ENCODE assay signal across 25 mouse cellular contexts in genomic region chr19:57304666-57305065, GRCm38 (mm10). TPM values are rescaled to one million over a fixed set of nuclear protein-coding genes. Genes with fewer than 3 reads are reported as not detected.
DNase-seq lines count a peak whose midpoint lies in the region; ATAC-seq and TF ChIP-seq lines count a peak whose summit lies in the region.
"Had no signal": no experiment of that assay in that cellular context is flagged by ENCODE, and none has a peak within 500 bp of the region (broad histone marks: within the 10 kb centered on the region; RNA-seq: fewer than 3 reads in every experiment).

No protein-coding gene starts in this region.

- no peak overlapping the region for H3K9ac ChIP-seq in heart, adult 2 months (ENCODE audit: low read depth, low read length)
- no peak overlapping the region for H3K9ac ChIP-seq in forebrain, embryonic 13.5 days
- H3K9ac ChIP-seq: embryonic facial prominence, embryonic 12.5 days; embryonic facial prominence, embryonic 15.5 days; forebrain, embryonic 12.5 days; heart, embryonic 13.5 days; hindbrain, embryonic 12.5 days; hindbrain, embryonic 15.5 days; intestine, embryonic 15.5 days had no signal

- no peak for ATAC-seq in forebrain, embryonic 13.5 days
- no peak for ATAC-seq in cerebellum, adult (ENCODE audit: insufficient number of reproducible peaks, low FRiP score, low TSS enrichment)
- ATAC-seq: forebrain, embryonic 16.5 days; intestine, embryonic 15.5 days had no signal

- H3K36me3 ChIP-seq in heart, adult 2 months (ENCODE audit: control insufficient read depth, insufficient read depth, low read length), result peaks cover 43% of the 10 kb centered on the region
- H3K36me3 ChIP-seq in forebrain, embryonic 13.5 days (ENCODE audit: poor library complexity, severe bottlenecking), result no peaks in the 10 kb centered on the region
- H3K36me3 ChIP-seq: embryonic facial prominence, embryonic 12.5 days; embryonic facial prominence, embryonic 15.5 days; forebrain, embryonic 12.5 days; heart, embryonic 10.5 days; heart, embryonic 13.5 days; hindbrain, embryonic 12.5 days; hindbrain, embryonic 15.5 days; intestine, embryonic 15.5 days had no signal

- no peak for TF ChIP-seq POLR2A in heart, adult 2 months (IDR thresholded peaks at IDR 0.05; ENCODE audit: insufficient read depth, low read depth, low read length)

- DNase-seq in heart, adult 2 months, result no peak
- no peak for DNase-seq in heart, postnatal 10 days
- DNase-seq in Muller cell, postnatal 12 days (ENCODE audit: inconsistent ontology term), result peak; percentile 67
- peak; percentile 53 for DNase-seq in brain, adult 2 months (ENCODE audit: low read depth, low spot score)
- DNase-seq in cerebellum, adult 9-10 months, result no peak
- DNase-seq: adrenal gland, postnatal 10 days; adrenal gland, postnatal 36 days; cerebellum, adult 18-20 months; cerebellum, adult 9-11 months; cerebellum, postnatal 25 days; gastrocnemius, postnatal 25 days; heart, adult 18-20 months; kidney, adult 11 months; kidney, adult 8-10 months had no signal

- no peaks in the 10 kb centered on the region for H3K9me3 ChIP-seq in forebrain, embryonic 13.5 days (replicated peaks)
- H3K9me3 ChIP-seq: embryonic facial prominence, embryonic 12.5 days; embryonic facial prominence, embryonic 15.5 days; forebrain, embryonic 12.5 days; heart, embryonic 10.5 days; heart, embryonic 13.5 days; hindbrain, embryonic 12.5 days; hindbrain, embryonic 15.5 days; intestine, embryonic 15.5 days had no signal

- WGBS in heart, adult 2 months, result 53% methylated on average over 2 of the region's 2 CpGs
- 76% methylated on average over 2 of the region's 2 CpGs for WGBS in forebrain, embryonic 13.5 days

- no peak overlapping the region for H3K4me3 ChIP-seq in heart, adult 2 months
- no peak overlapping the region for H3K4me3 ChIP-seq in forebrain, embryonic 13.5 days
- H3K4me3 ChIP-seq: embryonic facial prominence, embryonic 12.5 days; embryonic facial prominence, embryonic 15.5 days; forebrain, embryonic 12.5 days; heart, embryonic 10.5 days; heart, embryonic 13.5 days; hindbrain, embryonic 12.5 days; hindbrain, embryonic 15.5 days; intestine, embryonic 15.5 days had no signal

- H3K79me2 ChIP-seq in heart, adult 2 months (replicated peaks; ENCODE audit: control insufficient read depth, insufficient read depth, low read length), result peaks cover 4% of the 10 kb centered on the region; the same call in 1 of the 2 replicates

- peaks cover 26% of the 10 kb centered on the region for H3K4me1 ChIP-seq in heart, adult 2 months (ENCODE audit: control insufficient read depth, insufficient read depth, low read length)
- H3K4me1 ChIP-seq in forebrain, embryonic 13.5 days, result peaks cover 9% of the 10 kb centered on the region
- H3K4me1 ChIP-seq: embryonic facial prominence, embryonic 12.5 days; embryonic facial prominence, embryonic 15.5 days; hindbrain, embryonic 15.5 days; intestine, embryonic 15.5 days had no signal

- TF ChIP-seq CTCF in heart, adult 2 months (IDR thresholded peaks at IDR 0.05), result no peak

- H3K27me3 ChIP-seq in heart, adult 2 months (ENCODE audit: control insufficient read depth, insufficient read depth, low read length), result no peaks in the 10 kb centered on the region
- H3K27me3 ChIP-seq in forebrain, embryonic 13.5 days, result no peaks in the 10 kb centered on the region
- H3K27me3 ChIP-seq: embryonic facial prominence, embryonic 12.5 days; embryonic facial prominence, embryonic 15.5 days; forebrain, embryonic 12.5 days; heart, embryonic 13.5 days; hindbrain, embryonic 12.5 days; hindbrain, embryonic 15.5 days; intestine, embryonic 15.5 days had no signal

- no peak for TF ChIP-seq EP300 in heart, adult 2 months (IDR thresholded peaks at IDR 0.05; ENCODE audit: insufficient read depth, low read depth, low read length)

- no peak overlapping the region for H3K4me2 ChIP-seq in forebrain, embryonic 13.5 days
- H3K4me2 ChIP-seq: embryonic facial prominence, embryonic 12.5 days; embryonic facial prominence, embryonic 15.5 days; forebrain, embryonic 12.5 days; heart, embryonic 13.5 days; hindbrain, embryonic 12.5 days; hindbrain, embryonic 15.5 days; intestine, embryonic 15.5 days had no signal

- H3K27ac ChIP-seq in heart, adult 2 months, result peak overlapping the region; percentile 57; the same call in 1 of the 2 replicates
- H3K27ac ChIP-seq in forebrain, embryonic 13.5 days, result no peak overlapping the region
- H3K27ac ChIP-seq: embryonic facial prominence, embryonic 12.5 days; embryonic facial prominence, embryonic 15.5 days; forebrain, embryonic 12.5 days; heart, embryonic 10.5 days; hindbrain, embryonic 12.5 days; hindbrain, embryonic 15.5 days; intestine, embryonic 15.5 days had no signal

- intact Hi-C loops in heart, adult 2 months (cut with DNase I), result no loop called here
- intact Hi-C loops in heart, postnatal 10 days (cut with DNase I), result no loop called here

RNA-seq across cellular contexts. Expression of gene Ablim1, which starts 10.1 kb away (rescaled TPM):
- total RNA-seq in heart, adult 2 months (2021), result 100 to 1,000 TPM; 418 to 454 TPM
- polyA plus RNA-seq in heart, adult 2 months (2012; rRNA removed), result 101 and 165 TPM in 2 replicates
- 100 to 1,000 TPM; 397 to 585 TPM for total RNA-seq in heart, postnatal 10 days (2021)
- polyA plus RNA-seq in forebrain, embryonic 13.5 days (2015; fragmentation: Nextera tagmentation; extraction: Ambion mirVana), result 16.5 and 19.2 TPM in 2 replicates

RNA-seq across cellular contexts. Expression of gene Fam160b1, which starts 55.8 kb away (rescaled TPM):
- 10 to 100 TPM; 10.6 to 11.1 TPM for total RNA-seq in heart, adult 2 months (2021)
- 6.7 and 10.2 TPM in 2 replicates for polyA plus RNA-seq in heart, adult 2 months (2012; rRNA removed)
- total RNA-seq in heart, postnatal 10 days (2021), result 10 to 100 TPM; 18.3 to 18.5 TPM
- polyA plus RNA-seq in forebrain, embryonic 13.5 days (2015; fragmentation: Nextera tagmentation; extraction: Ambion mirVana), result 11.6 and 12.7 TPM in 2 replicates

Comparison
In these comparisons a context has a peak if more than half of its experiments do, and no peak if none do; other contexts are left out.
1. DNase-seq: peak in Muller cell, postnatal 12 days (single experiment) and brain, adult 2 months (single experiment); none in heart, adult 2 months (0 of 2), heart, postnatal 10 days (0 of 2) and cerebellum, adult 9-10 months (single experiment).